Mouse (Mus musculus) ES-Bruce4 (cell line): ENCODE results near the gene Ccdc9.
A peak's percentile ranks its signal among the peaks of the same experiment; 100 is the strongest.

Experiments
- CTCF ChIP-seq: IDR thresholded peaks from one replicate; pipeline ENCODE4 v1.8.1; 2011; ENCODE audit warnings: low read depth, low read length
- EP300 ChIP-seq: IDR thresholded peaks from 2 replicates; pipeline ENCODE4 v1.6.1; 2011; ENCODE audit warnings: low read depth, low read length; ENCODE audit not compliant: insufficient read depth
- POLR2A ChIP-seq: IDR thresholded peaks from one replicate; pipeline ENCODE4 v1.8.1; 2011; ENCODE audit warnings: low read length; ENCODE audit not compliant: insufficient read depth

- TF ChIP-seq POLR2A (peak; percentile 62), CTCF (no peak), EP300 (peak; percentile 68; the same call in 1 of the 2 replicates)
These were observed 22.1 kb upstream of the Ccdc9 start for GRCm38 (mm10) chr7:16308555-16309317.
